Mouse (Mus musculus) left cerebral cortex, postnatal 4 days (tissue): Measurements from ENCODE around the gene Col26a1. TPM values are rescaled to one million over a fixed set of nuclear protein-coding genes. Genes with fewer than 3 reads are reported as not detected.

Experiments
- DNase-seq: peaks from one replicate; pipeline ENCODE4 v3.0.0-alpha.2; 2022
- intact Hi-C: fragments of 180-260 bp; cut with DNase I; formaldehyde crosslinking; loops from one replicate; pipeline ENCODE4 v1.15.1; 2025
- total RNA-seq, 2 experiments: library from RNA; stranded (reverse); gene quantifications; 2 replicates each; pipeline ENCODE4 v1.2.3; 2021

Col26a1 gene
- total RNA-seq: 10 to 100 TPM; 28.0 to 28.6 TPM

DNA sequence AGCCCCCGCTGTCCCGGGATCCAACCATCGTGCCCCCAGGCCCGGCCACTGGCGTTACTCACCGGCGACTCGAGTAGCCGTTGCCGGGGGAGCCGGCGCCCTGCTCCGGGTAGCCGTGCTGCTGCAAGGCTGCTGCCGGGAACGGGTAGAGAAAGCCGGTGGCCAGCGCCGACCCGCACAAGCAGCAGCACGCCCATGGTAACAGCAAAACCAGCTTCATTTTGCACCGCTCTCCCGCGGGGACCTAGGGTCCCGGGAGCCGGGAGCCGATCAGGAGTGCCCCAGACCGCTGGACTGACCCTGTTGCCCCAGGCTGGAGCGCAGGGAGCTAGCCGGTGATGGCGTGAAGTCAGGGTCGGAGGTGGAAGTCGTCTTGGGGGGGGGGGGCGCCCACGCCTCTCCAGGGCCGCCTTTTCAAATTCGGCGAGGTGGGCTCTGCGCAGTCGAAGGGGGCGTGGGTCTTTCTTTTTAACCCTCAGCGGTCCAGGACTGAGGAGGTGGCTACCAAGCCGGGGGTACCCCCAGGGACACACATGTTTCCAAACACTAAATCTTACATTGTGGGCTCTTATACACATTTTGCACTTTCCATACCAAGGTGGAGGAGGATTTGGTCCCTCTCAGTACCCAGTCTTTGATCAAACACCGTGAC lies at the start of gene Col26a1:
Gene Col26a1, minus strand, starts transcription at position 422 of the 652 bp plus-strand sequence.
- intact Hi-C loops: no loop called here
- DNase-seq: peak; percentile 37

DNA sequence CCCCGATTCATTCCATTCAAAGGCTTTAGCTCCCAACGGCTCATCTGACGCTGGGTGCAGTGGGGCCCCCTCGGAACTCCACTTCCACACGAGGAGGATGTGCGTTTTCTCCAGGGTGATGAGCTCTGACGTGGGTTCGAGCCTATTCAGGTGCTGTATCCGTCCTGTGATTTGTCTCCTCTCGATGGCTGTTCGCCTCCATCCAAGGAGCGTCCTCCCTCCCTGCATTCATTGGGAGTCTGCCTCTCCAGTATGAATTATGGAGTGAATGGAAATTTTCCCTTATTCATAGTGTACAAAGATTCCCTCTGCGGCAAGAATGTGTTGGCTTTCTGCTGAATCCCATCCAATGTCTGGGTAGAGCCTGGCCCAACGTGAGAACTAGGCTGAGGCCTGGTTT lies 48.9 kb upstream of the Col26a1 start:
- no peak for DNase-seq

DNA sequence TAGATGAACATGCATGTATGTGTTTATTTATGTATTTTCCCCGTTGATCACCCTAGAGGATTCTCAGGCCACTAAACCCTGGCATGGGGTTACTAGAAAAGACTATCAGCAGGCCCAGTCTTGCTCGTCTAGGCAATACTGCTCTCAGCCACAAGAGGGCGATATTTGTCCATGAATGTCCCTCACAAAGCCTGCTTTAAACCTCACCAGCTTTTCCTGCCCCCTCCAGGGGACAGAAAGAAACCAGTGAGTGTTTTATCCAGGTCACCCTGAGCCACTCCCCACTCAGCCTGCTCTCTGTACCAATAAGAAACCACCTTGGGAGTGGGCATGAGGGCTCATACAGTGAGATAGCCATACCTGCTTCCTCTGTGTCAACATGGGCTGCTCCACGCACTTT lies 46.1 kb upstream of the Col26a1 start:
- peak; percentile 85 for DNase-seq
- intact Hi-C loops: no loop called here

More for the DNA sequence above, 48.9 kb upstream of the Col26a1 start:
- intact Hi-C loops: no loop called here

DNA sequence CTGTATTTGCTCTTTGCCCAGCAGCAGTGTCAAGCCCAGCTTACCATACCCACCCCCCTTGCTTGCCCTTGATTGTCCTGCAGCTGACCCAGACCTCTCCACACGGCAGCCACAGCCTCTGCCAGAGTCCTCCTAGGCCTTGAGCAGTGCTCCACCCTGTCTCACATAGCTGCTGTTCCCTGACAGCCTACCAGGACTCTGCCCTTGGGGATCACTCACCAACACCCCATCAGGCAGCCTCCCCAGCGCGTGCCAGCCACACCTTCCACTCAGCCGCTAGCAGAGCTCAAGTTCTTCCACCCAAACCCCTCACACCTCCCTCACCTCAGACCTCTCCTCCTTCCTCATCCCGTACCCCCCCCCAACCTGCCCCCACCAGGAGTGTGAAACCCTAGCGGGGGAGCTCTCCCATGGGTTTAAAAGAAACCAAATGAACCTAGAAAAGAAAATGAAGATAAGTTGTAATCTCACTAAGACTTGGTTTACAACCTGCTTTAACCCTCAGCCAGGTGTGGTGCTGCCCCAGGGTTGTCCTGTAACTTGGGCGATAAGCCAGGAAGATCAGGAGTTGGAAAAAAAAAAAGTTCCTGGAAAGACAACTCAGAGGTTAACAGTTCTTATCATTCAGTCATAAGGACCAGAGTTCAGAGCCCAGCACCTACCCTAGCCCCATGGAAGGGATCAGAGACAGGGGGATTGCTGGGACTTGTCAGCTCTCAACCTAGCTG lies 40.9 kb upstream of the Col26a1 start:
- intact Hi-C loops: no loop called here
- no peak for DNase-seq

DNA sequence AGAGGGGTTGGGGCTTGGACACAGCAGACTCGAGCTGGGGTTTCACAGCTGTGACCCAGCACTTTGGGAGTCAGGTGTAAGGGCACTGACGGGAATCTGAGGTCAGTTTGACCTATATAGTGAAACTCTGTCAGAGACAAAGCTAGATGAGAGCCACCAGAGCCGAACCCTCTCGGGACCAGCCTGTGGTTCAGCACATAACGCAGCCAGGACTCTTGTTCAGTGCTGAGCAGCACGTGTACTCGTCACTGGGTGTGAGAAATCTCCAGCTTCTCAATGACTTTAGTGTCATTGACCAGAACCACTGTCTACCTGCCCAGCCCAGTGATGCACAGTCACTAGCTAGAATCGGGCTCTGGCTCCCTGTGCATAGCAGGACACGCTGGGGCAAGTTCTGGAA lies 39.8 kb upstream of the Col26a1 start:
- DNase-seq: no peak
- intact Hi-C loops: no loop called here

DNA sequence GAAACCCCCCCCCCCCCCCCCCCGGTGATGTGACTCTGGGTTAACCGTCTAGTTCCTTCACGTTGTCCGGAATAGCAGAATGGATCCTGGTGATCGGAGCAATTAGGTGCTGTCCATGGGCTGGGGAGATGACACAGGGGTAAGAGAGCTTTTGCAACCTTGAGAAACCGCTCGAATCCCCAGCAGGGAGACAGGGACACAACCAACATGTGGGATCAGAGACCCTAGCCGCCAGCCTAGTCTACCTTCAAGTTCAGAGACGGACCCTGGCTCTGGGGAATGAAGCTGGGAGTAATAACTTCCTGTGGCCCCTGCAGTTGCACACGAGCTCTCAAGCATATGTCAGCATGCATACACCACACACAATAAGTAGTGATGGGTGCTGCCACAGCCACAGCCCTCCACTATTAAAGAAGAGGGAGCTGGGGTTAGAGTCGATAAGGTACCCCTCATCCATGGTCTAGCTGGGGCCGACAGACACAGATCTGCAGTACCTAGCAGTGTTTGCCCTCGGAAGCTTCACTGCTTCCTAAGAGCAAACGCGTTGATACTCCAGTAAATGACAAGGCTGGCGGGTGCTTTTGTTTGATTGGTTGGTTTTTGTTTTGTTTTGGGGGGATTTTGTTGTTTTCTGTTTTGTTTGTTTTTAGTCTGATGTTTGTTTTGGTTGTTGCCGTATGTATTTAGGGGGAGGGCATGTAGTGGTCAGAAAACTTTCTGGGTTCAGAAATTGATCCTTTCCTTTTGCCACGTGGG lies 36.7 kb upstream of the Col26a1 start:
- intact Hi-C loops: no loop called here
- no peak for DNase-seq

DNA sequence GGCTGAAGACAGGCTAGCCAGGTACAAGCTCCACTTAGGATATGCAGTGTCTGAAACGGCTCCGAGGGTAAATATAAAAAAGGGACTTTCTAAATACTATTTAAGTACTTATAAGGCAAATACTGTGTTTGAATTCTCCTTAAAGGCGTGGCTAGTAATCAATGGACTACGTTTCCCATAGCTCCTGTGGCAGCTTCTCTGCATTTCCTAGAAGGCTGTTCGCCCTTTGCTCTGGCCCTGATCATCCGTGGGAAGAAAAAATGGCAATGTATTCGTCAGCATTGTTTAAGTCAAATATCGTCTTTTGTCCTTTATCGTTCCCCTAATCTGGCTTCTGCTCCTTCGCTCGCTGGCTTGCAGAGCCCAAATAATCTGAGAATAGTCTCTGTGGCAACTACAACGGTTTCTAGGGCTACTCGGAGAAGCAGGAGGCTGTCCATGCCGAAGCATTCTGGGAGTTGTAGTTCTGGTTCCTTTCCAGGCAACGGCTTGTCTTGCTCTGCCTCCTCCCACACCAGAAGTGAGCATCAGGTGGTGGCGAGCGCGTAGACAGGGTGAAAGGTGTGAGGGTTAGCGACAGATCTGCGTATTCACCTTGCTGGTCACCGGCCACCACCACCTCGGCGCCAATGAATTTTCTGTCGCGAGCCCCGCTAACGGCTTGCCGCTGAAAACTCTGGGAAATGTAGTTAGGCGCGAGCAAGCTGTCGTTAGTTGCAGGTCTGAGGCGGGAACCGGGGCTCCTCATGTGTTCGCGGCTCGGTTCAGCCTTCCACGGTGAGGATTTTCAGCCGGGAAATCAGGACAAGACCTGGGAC lies 35.9 kb upstream of the Col26a1 start:
- peak; percentile 62 for DNase-seq
- intact Hi-C loops: no loop called here

DNA sequence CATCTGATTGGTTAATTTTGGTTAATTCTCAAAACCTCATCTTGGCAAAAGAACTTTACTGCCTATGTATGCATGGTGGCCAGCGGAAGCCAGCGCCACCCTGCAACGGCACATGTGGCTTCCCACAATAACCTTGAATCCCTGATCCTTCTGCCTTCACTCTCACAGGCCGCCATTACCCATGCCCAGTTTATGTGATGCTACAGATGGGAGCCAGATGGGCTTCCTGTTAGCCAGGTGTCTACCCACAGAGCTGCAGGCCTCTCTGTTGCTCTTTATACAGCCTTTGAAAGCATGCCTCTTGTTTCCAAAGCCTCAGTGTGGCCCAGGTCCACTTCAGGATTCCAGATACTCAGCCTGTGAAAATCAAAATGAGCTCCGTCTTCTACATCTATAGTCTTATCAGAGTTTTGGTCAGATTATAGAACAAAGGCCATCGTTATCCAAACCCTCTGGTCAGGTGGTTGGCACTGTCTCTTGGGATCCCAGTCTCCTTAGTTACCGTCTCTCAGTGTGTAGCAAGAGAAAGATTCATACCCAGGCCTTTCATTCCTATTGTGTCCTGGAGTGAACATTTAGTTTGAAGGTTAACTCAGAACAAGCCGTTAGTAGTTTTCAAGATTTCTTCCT lies 34.7 kb upstream of the Col26a1 start:
- no peak for DNase-seq
- intact Hi-C loops: no loop called here

DNA sequence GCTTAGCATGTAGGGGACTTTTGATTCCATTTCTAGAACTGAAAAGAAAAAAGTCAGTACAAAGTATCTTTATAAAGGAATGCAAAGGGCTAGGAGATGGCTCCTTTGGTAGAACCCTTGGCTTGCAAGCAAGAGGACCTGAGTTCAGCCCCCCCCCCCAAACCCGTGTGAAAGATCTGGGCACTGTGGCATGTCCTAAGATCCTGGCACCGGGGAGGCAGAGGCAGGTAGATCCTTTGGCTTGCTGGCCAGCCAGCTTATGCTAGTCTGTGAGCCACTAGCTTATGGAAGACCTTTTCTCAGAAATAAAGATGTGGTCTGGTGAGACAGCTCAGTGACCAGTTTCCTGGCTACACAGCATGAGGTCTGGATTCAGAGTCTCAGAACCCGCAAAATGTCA lies 31.2 kb upstream of the Col26a1 start:
- intact Hi-C loops: no loop called here
- DNase-seq: no peak

DNA sequence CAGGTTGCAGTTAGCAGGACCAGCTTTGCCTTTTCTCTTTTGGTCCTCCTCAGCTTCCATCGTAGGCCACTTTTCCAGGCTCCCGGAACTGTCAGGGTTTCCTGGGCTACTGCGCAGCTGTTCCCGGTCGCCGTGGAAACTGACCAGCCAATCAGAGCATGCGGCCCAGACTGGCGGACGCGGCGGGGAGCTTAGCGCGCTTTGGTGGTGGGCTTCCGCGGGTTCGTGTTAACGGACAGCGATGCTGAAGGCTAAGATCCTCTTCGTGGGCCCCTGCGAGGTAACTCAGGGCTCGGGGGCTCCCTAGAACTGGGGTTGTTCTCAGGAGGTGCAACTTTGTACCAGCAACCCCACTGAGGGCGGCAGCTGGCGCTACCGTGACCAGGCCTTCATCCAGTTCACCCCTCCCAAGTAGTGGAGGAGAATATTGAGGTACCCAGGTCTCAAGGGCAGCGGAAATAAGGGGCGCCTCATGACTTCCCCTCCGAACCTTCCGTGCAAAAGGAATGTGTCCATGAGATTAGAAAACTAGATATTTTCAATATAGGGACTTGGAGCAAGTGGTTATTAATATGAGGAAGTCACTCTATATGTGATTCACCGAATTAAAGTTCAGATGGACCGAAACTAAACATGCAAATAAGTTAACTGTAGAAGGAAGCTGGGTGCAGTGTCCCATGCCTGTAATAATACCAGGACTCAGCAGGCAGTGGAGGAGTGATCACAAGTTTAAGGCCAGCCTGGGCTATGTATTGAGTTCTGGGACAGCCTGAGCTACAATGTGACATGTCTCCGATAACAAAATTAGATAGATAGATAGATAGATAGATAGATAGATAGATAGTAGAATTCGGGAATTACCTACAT lies 25.2 kb upstream of the Col26a1 start, which contains the start of gene Ift22:
Gene Ift22, plus strand, starts transcription at position 160 of the 867 bp plus-strand sequence.
- intact Hi-C loops: no loop called here
- peak; percentile 94 for DNase-seq

DNA sequence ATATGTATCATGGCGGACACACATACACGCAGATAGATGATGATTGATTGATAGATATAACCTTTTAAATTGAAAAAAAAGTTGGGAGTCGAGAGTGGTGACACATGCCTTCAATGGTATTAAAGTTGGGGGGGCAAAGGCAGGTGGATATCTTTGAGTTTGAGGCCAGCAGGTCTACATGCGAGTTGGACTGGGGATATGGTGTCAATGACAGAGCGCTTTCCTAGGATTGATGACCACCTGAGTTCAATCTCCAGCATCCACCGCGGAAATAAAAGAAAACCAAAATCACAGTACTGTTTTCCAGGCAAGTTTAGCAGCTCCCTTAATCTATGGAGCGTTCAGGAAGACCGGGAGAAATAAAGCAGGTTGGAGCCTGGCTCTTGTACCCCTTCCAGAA lies 24.6 kb upstream of the Col26a1 start:
- intact Hi-C loops: no loop called here
- no peak for DNase-seq

DNA sequence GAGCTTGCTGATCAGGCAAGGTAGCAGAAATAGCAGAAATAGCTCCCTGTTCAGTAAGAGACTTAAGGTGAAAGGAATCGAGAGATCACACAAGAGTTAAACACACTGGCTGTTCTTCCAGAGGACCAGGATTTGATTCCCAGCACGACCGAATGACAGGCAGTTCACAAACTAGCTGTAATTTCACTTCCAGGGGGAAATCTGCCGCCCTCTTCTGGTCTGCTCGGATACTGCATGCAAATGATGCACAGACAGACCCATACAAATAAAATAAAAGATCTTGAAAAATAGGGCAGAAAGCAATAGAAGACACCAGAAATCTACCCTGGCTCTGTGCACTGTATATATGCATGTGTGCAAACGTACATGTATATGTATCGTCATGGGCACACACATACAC lies 22.6 kb upstream of the Col26a1 start:
- DNase-seq: no peak
- intact Hi-C loops: no loop called here

DNA sequence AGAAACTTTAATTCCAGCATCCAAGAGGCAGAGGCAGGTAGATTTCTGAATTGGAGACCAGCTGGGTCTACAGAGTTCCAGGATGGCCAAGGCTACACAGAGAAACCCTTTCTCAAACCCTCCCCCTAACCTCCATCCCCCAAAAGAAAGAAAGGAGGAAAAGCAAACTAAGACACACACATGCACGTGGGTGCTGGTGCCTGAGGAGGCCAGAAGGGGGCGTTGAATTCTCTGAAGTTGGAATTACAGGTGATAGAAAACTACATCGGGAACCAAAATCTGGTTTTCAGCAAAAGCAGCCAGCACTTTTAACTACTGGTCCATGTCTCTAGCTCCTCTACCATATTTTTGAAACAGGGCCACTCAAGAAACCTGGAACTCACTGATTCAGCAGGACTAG lies 21.6 kb upstream of the Col26a1 start:
- intact Hi-C loops: no loop called here
- DNase-seq: no peak

DNA sequence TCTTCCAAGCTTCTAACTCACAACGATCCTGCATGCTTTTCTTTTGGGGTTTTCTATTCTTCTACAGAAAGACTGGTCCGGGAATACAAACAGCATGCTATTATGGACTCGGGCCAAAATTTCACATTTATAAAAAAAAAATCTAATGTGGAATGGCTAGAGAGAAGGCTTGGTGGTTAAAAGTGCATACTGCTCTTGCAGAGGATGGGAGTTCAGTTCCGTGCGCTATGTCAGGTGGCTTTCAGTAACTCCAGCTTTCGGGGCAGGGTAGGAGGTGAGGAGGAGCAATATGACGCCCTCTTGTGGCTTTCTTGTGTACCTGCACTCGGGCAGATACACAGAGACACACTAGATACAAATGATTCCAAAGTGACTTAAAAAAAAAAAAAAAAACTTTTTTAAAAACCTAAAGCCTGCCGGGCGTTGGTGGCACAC lies 12.5 kb upstream of the Col26a1 start:
- intact Hi-C loops: no loop called here

DNA sequence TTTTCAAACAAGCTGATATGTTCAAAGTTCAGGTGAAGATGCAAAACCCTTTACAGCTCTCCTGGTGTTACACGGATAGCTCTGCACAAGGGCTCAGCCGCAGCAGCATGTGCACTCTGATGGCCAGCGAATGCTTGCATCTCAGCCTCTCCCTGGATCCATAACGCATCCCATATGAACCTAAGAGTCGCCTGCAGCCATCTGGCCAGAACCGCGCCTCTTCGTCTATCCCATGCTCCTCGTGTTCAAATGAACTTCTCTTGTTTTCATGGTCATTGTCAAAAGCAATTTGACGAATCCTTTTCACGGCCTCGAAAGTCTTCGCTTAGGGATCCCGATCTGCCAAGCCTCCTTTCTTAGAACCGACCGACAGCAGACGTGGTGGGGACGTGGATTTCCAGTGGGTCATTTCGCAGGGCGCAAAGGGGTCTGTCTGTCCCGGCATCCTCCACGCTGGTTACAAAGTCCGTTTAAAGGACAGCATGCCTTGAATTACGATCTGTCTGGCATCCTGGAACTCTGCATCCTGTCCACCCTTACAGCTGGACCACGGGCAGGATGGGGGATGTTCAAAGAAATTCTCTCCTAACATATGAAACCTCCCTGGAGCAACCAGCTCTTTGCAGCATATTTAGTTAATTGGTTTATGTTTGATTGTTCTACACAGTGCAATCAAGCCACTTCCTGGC lies 12.0 kb upstream of the Col26a1 start:
- no peak for DNase-seq
- intact Hi-C loops: no loop called here

More for the DNA sequence above, 12.5 kb upstream of the Col26a1 start:
- no peak for DNase-seq

DNA sequence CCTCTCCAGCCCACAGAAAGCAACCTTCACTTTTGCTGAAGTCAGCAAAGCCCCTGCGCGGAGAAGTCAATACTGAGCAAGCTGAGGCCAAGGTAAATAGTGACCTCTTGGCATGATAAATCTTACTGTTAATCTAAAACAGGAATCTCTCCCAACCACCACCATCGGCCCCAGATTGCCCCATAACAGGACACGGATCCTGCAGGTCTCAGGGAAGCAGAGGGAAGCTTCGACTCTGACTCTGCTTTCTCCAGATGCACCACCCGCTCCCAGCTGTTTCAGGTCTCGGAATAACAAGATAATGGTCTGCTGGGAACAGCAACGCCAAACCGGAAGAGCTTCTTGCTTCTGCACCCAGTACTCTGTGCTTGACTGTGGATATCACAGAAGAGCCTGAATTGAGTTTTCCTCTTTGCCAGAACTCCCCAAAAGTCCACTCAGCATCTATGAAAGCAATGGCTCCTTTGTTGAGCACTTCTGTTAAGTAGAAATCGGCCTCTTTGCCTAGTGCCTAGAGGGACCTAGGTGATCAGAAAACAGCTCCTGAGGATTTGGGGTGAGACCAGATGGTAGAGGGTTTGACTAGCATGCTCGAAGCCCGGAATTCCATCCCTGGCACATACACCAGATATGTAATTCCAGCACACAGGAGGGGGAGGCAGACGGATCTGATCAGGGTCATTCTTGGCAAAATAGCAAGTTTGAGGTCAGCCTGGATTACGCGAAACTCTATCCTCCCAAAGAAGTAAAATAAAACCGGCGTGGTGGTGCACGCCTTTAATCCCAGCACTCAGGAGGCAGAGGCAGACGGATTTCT lies 5.7 kb upstream of the Col26a1 start:
- intact Hi-C loops: no loop called here
- DNase-seq: no peak

DNA sequence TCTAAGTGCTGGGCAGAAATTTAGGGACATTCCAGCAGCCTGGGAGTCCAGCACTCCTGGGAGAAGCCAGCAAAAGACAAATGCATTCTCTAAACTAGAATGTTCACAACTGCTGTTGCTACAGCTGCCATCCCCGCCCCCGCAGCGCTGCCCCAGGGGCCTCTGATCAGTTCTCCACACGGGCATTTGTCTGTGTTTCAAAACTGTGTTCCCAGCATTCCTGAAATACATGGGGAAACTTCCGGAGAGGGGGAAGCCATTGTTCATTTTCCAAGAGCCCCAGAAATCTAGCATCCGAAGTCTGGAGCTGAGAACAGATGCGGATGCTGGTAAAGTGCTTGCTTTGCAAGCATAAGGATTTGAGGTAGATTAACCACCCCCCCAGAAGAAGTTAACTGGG lies 3.9 kb upstream of the Col26a1 start:
- intact Hi-C loops: no loop called here
- no peak for DNase-seq
